Mouse (Mus musculus) ES-E14 (cell line): ENCODE measurements at regions not wholly inside any gene's neighbourhood (a gene's known extent, or its start where the extent isn't known, plus 50 kb on each side); places are given as distances from the start of the nearest gene placed in this dataset.

ENCODE experiments used
- DNase-seq: peaks from one replicate; pipeline ENCODE4 v3.0.0-alpha.2; 2013; ENCODE audit warnings: low read depth, low spot score
- H3K27ac ChIP-seq: 2 replicates; pipeline ENCODE4 v1.5.1; 2012; ENCODE audit warnings: low read depth, mild to moderate bottlenecking, low read length, moderate library complexity, mixed read lengths; ENCODE audit not compliant: poor library complexity, insufficient read depth, severe bottlenecking
- H3K36me3 ChIP-seq: 2 replicates; pipeline ENCODE4 v1.6.1; 2012; ENCODE audit warnings: mild to moderate bottlenecking, low read length, moderate library complexity, mixed read lengths; ENCODE audit not compliant: control insufficient read depth, poor library complexity, insufficient read depth, severe bottlenecking
- H3K4me1 ChIP-seq, 2 experiments: fragments of 150-350 bp in 1 of 2; sonication (generic) in 1 of 2; 2 replicates each; pipeline ENCODE4 v1.6.1; 2012; ENCODE audit warnings: low read length in 2 of 2, mild to moderate bottlenecking in 1 of 2, mixed read lengths in 1 of 2; ENCODE audit not compliant: control insufficient read depth in 2 of 2, insufficient read depth in 2 of 2, poor library complexity in 1 of 2
- H3K4me3 ChIP-seq, 2 experiments: fragments of 150-350 bp in 1 of 2; sonication (generic) in 1 of 2; 2 replicates each; pipeline ENCODE4 v1.5.1; 2012; ENCODE audit warnings: low read length in 2 of 2, low read depth in 1 of 2, mild to moderate bottlenecking in 1 of 2, mixed read lengths in 1 of 2; ENCODE audit not compliant: insufficient read depth in 1 of 2, poor library complexity in 1 of 2, severe bottlenecking in 1 of 2
- H3K9ac ChIP-seq: 2 replicates; pipeline ENCODE4 v1.6.1; 2012; ENCODE audit warnings: low read depth, mild to moderate bottlenecking, low read length, mixed read lengths; ENCODE audit not compliant: poor library complexity, insufficient read depth, severe bottlenecking
- H3K9me3 ChIP-seq: fragments of 150-350 bp; sonication (generic); 2 replicates; pipeline ENCODE4 v1.6.1; 2012; ENCODE audit warnings: low read depth, mild to moderate bottlenecking, low read length; ENCODE audit not compliant: control insufficient read depth, insufficient read depth
- CHD2 ChIP-seq: IDR thresholded peaks from 2 replicates; pipeline ENCODE4 v1.6.1; 2014; ENCODE audit warnings: mild to moderate bottlenecking, low read depth, low read length, inconsistent platforms
- HCFC1 ChIP-seq: IDR thresholded peaks from 2 replicates; pipeline ENCODE4 v1.6.1; 2012; ENCODE audit warnings: low read length, inconsistent platforms, borderline replicate concordance; ENCODE audit not compliant: insufficient read depth
- MAFK ChIP-seq: IDR thresholded peaks from 2 replicates; pipeline ENCODE4 v1.6.1; 2014; ENCODE audit warnings: mild to moderate bottlenecking, low read depth, low read length, inconsistent platforms; ENCODE audit not compliant: insufficient read depth
- ZC3H11A ChIP-seq: IDR thresholded peaks from 2 replicates; pipeline ENCODE4 v1.6.1; 2012; ENCODE audit warnings: low read depth, mild to moderate bottlenecking, inconsistent platforms, low read length, borderline replicate concordance
- ZNF384 ChIP-seq: IDR thresholded peaks from 2 replicates; pipeline ENCODE4 v1.6.1; 2012; ENCODE audit warnings: low read depth, low read length, inconsistent platforms
- in situ Hi-C, 2 experiments: fragments of 600-800 bp; cut with MboI; formaldehyde crosslinking; loops; one replicate each; pipeline ENCODE4 v1.15.1; 2025; ENCODE audit warnings: low sequenced_read_pairs in 2 of 2, inconsistent platforms in 1 of 2; ENCODE audit not compliant: unreplicated experiment in 2 of 2

- no peak for DNase-seq
- no peak overlapping the region for H3K4me3 ChIP-seq
- in situ Hi-C loops: no loop called here
- H3K9ac ChIP-seq: no peak overlapping the region
- H3K27ac ChIP-seq: no peak overlapping the region
- H3K9me3 ChIP-seq: no peaks in the 10 kb centered on the region
- peaks cover 0 to 6% of the 10 kb centered on the region in 2 experiments; a peak in 1 of 4 replicates for H3K4me1 ChIP-seq
- no peaks in the 10 kb centered on the region for H3K36me3 ChIP-seq
- TF ChIP-seq ZNF384 (no peak), MAFK (no peak), ZC3H11A (no peak), HCFC1 (no peak), CHD2 (no peak)
These were observed 140.0 kb upstream of the Irf2bp2 start for GRCm38 (mm10) chr8:126733779-126734178.

- Histone ChIP-seq H3K36me3 (no peaks in the 10 kb centered on the region), H3K9ac (no peak overlapping the region), H3K9me3 (no peaks in the 10 kb centered on the region), H3K27ac (no peak overlapping the region), H3K4me1 (peaks cover 0 to 6% of the 10 kb centered on the region in 2 experiments; a peak in 1 of 4 replicates), H3K4me3 (no peak overlapping the region)
- no peak for TF ChIP-seq HCFC1
- no peak for TF ChIP-seq MAFK
- TF ChIP-seq ZC3H11A: no peak
- no peak for TF ChIP-seq ZNF384
- no peak for TF ChIP-seq CHD2
- in situ Hi-C loops: no loop called here
- DNase-seq: no peak
These were observed 139.5 kb upstream of the Irf2bp2 start for GRCm38 (mm10) chr8:126733307-126733706.

GRCm38 (mm10) chr8:126730017-126730631 lies 136.3 kb upstream of the Irf2bp2 start:
- in situ Hi-C loops: no loop called here
- H3K27ac ChIP-seq: no peak overlapping the region
- H3K4me1 ChIP-seq: peaks cover 0 to 3% of the 10 kb centered on the region in 2 experiments; a peak in 1 of 4 replicates
- H3K4me3 ChIP-seq: no peak overlapping the region
- no peaks in the 10 kb centered on the region for H3K9me3 ChIP-seq
- TF ChIP-seq ZC3H11A (no peak), CHD2 (no peak), MAFK (no peak), ZNF384 (no peak), HCFC1 (no peak)
- DNase-seq: no peak
- H3K36me3 ChIP-seq: no peaks in the 10 kb centered on the region
- no peak overlapping the region for H3K9ac ChIP-seq

- Histone ChIP-seq H3K4me1 (no peaks in the 10 kb centered on the region), H3K9me3 (no peaks in the 10 kb centered on the region)
- in situ Hi-C loops: no loop called here
These were observed 135.3 kb upstream of the Irf2bp2 start for GRCm38 (mm10) chr8:126728987-126729632.

More at GRCm38 (mm10) chr8:126728987-126729632, 135.3 kb upstream of the Irf2bp2 start:
- Histone ChIP-seq H3K27ac (no peak overlapping the region), H3K4me3 (no peak overlapping the region), H3K9ac (no peak overlapping the region), H3K36me3 (no peaks in the 10 kb centered on the region)
- no peak for DNase-seq
- no peak for TF ChIP-seq ZNF384
- TF ChIP-seq CHD2: no peak
- TF ChIP-seq ZC3H11A: no peak
- no peak for TF ChIP-seq MAFK
- TF ChIP-seq HCFC1: no peak
